Mouse (Mus musculus) heart, postnatal 10 days (tissue): Measurements from ENCODE around the gene Gucy1b1. TPM values are rescaled to one million over a fixed set of nuclear protein-coding genes. Genes with fewer than 3 reads are reported as not detected.

Experiments used
- microRNA-seq, 2 experiments: library from miRNA; unstranded; fragments of <30 nt; microRNA quantifications; one replicate each; pipeline ENCODE4 v1.2.0; 2022
- total RNA-seq, 2 experiments: library from RNA; stranded (reverse); gene quantifications; 2 replicates each; pipeline ENCODE4 v1.2.3; 2021

Gucy1b1 gene
- total RNA-seq, 2 experiments from 2014 or later = 22.2 to 29.1 TPM

Small RNA genes within 50 kb of the gene (microRNA-seq; reads per million reads assigned to microRNA genes)
- 1.0 to 1.7 reads per million in 2 experiments for gene Mir7010

Other genes starting within 250 kb of the Gucy1b1 start
- gene Ctso, start 142.1 kb downstream of the Gucy1b1 start, total RNA-seq = 10 to 100 TPM; 10.2 to 11.0 TPM
- gene Tdo2, start 98.5 kb downstream of the Gucy1b1 start, total RNA-seq = not detected
- gene Asic5, start 92.4 kb downstream of the Gucy1b1 start, total RNA-seq = not detected
- gene Gucy1a1, start 71.1 kb upstream of the Gucy1b1 start, total RNA-seq = 10 to 100 TPM; 38.9 to 49.6 TPM